Mouse (Mus musculus): ENCODE measurements around the gene Herc6. TPM values are rescaled to one million over a fixed set of nuclear protein-coding genes. Genes with fewer than 3 reads are reported as not detected.
"Not testable (repeated sequence)": the region's sequence is repeated elsewhere in the genome, so short reads cannot be mapped to it uniquely, and the experiment has no call there.

The Herc6 gene
- polyA plus RNA-seq, 1 experiment from 2014 or later, result 1.5 TPM

GRCm38 (mm10) chr6:57541737-57542335, 39.0 kb upstream of the Herc6 start:
- H3K27me3 ChIP-seq (replicated peaks), result no peaks in the 10 kb centered on the region
- no peak for ATAC-seq (ENCODE audit: low FRiP score)
- no peaks in the 10 kb centered on the region for H3K4me1 ChIP-seq
- H3K4me2 ChIP-seq, result no peak overlapping the region
- no peaks in the 10 kb centered on the region for H3K36me3 ChIP-seq
- H3K4me3 ChIP-seq (replicated peaks), result no peak overlapping the region
- 97% methylated on average over 1 of the region's 1 CpGs for WGBS
- no peaks in the 10 kb centered on the region for H3K9me3 ChIP-seq (replicated peaks)
- H3K9ac ChIP-seq (replicated peaks), result no peak overlapping the region
- H3K27ac ChIP-seq (replicated peaks), result no peak overlapping the region

DNA sequence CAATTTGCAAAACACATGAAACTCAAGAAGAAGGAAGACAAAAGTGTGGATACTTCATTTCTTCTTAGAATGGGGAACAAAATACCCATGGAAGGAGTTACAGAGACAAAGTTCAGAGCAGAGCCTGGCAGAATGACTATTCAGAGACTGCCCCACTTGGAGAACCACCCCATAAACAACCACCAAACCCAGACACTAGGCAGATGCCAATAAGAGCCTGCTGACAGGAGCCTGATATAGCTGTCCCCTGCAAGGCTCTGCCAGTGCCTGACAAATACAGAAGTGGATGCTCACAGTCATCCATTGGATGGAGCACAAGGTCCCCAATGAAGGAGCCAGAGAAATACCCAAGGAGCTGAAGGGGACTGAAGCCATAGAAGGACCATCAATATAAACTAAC, 37.2 kb upstream of the Herc6 start:
- not testable (repeated sequence) for H3K4me2 ChIP-seq; H3K27ac ChIP-seq (replicated peaks); H3K9ac ChIP-seq (replicated peaks); H3K4me1 ChIP-seq; H3K27me3 ChIP-seq (replicated peaks); H3K36me3 ChIP-seq; H3K9me3 ChIP-seq (replicated peaks); ATAC-seq (ENCODE audit: low FRiP score); H3K4me3 ChIP-seq (replicated peaks)

DNA sequence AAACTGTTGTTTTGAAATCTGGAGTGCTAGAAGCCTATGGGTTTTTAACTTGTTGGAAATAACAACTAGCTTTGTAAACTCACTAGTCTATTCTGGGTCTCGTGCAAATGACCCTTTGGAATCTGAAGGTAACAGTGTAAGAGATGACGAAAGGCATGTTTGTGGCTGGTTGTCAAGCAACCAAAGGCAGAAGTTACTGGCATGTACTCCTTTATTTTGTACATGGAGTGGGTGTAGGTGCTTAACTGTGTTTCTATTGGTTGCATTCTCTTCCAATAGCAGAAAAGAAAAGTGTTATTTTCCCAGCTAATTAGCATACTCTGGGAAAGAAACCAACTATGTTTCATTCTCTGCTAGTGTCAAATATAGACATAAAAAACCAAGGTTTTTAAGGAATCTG, 35.9 kb upstream of the Herc6 start:
- Histone ChIP-seq H3K36me3 (no peaks in the 10 kb centered on the region), H3K27me3 (replicated peaks) (no peaks in the 10 kb centered on the region), H3K9me3 (replicated peaks) (no peaks in the 10 kb centered on the region), H3K4me2 (no peak overlapping the region), H3K27ac (replicated peaks) (no peak overlapping the region), H3K9ac (replicated peaks) (no peak overlapping the region), H3K4me1 (no peaks in the 10 kb centered on the region), H3K4me3 (replicated peaks) (no peak overlapping the region)
- 0 out of 2 replicates have a peak, but pooled peaks have one; percentile 35 for ATAC-seq (ENCODE audit: low FRiP score)
- WGBS, result 54% methylated on average over 2 of the region's 2 CpGs

DNA sequence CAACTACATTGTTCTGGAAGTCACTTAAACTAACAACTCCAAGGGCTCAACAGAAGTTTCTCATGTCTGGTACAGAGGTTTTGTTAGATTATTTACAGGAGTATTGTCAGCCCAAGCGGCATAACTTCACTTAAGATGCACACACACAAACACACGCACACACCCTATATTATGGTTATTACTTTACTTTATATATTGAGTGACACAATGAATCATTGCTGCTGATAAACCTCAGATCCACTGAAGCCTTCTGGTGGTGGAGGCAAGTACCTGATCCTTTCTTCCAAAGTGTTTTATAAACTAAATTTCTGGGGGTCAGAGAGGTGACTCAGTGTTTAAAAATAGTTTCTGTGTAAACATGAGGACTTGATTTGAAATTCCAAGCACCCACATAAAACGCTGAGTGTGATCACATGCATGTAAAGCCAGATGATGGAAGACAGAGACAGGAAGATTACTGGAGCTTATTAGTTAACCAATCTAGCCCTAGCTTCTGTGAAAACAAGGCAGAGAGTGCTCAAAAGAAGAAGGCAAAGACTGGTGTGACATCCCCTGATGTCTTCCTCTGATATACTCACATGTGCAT, 29.5 kb upstream of the Herc6 start:
- no peaks in the 10 kb centered on the region for H3K9me3 ChIP-seq (replicated peaks)
- H3K4me3 ChIP-seq (replicated peaks), result no peak overlapping the region
- ATAC-seq (ENCODE audit: low FRiP score), result no peak
- WGBS, result 84% methylated on average over 3 of the region's 3 CpGs
- no peak overlapping the region for H3K4me2 ChIP-seq
- no peak overlapping the region for H3K27ac ChIP-seq (replicated peaks)
- no peaks in the 10 kb centered on the region for H3K27me3 ChIP-seq (replicated peaks)
- H3K36me3 ChIP-seq, result no peaks in the 10 kb centered on the region
- H3K9ac ChIP-seq (replicated peaks), result no peak overlapping the region
- no peaks in the 10 kb centered on the region for H3K4me1 ChIP-seq

DNA sequence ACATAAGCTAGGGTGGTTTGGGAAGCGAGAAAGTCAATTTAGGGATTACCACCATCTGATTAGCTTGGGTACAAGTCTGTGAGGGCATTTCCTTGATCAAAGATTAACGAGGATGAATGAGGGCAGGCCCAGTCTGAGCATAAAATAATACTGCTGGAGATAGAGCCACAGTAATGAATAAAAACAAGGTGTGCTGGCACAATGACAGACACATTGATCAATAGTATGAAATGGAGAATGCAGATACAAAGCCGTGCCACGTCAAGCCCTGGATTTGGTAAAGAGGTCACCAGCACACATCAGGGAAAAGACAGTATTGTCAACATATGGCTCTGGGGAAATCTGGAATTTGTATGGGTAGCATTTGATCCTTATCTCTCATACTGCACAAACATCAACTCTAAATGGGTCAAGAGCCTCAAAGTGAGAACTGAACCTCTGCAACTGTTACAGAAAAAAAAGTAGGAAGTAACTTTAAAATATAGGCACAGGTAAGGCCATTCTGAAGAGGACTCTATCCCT, 22.9 kb upstream of the Herc6 start:
- Histone ChIP-seq H3K9ac (replicated peaks) (no peak overlapping the region), H3K4me2 (no peak overlapping the region), H3K27ac (replicated peaks) (no peak overlapping the region), H3K27me3 (replicated peaks) (no peaks in the 10 kb centered on the region), H3K9me3 (replicated peaks) (no peaks in the 10 kb centered on the region), H3K36me3 (no peaks in the 10 kb centered on the region), H3K4me3 (replicated peaks) (no peak overlapping the region), H3K4me1 (no peaks in the 10 kb centered on the region)
- 80% methylated on average over 4 of the region's 4 CpGs for WGBS
- no peak for ATAC-seq (ENCODE audit: low FRiP score)

- no peak overlapping the region for H3K4me2 ChIP-seq
- no peaks in the 10 kb centered on the region for H3K27me3 ChIP-seq (replicated peaks)
- 88% methylated on average over 1 of the region's 1 CpGs for WGBS
- no peak overlapping the region for H3K4me3 ChIP-seq (replicated peaks)
- no peaks in the 10 kb centered on the region for H3K36me3 ChIP-seq
- no peaks in the 10 kb centered on the region for H3K9me3 ChIP-seq (replicated peaks)
- no peak for ATAC-seq (ENCODE audit: low FRiP score)
- no peaks in the 10 kb centered on the region for H3K4me1 ChIP-seq
- no peak overlapping the region for H3K9ac ChIP-seq (replicated peaks)
- H3K27ac ChIP-seq (replicated peaks), result no peak overlapping the region
These were observed 17.3 kb upstream of the Herc6 start for GRCm38 (mm10) chr6:57563454-57563853.

DNA sequence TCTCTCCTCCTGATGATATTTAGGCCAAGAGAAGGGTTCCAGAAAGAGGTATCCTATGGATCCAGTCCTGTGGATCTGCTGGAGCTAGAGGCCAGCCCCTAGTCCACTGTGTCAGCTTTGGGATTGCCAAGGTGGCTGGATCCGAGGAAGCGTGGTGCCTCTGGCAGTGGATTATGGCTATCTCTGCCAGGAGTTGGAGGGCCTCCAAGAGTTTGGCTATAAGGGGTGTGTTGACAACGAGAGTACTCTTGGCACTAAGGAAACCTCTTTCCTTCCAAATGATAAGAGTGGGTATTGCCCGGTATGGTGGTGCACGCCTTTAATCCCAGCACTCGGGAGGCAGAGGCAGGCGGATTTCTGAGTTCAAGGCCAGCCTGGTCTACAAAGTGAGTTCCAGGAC, 15.3 kb upstream of the Herc6 start:
- H3K4me1 ChIP-seq, result no peaks in the 10 kb centered on the region
- H3K36me3 ChIP-seq, result no peaks in the 10 kb centered on the region
- no peak overlapping the region for H3K9ac ChIP-seq (replicated peaks)
- no peaks in the 10 kb centered on the region for H3K27me3 ChIP-seq (replicated peaks)
- no peak for ATAC-seq (ENCODE audit: low FRiP score)
- 90% methylated on average over 7 of the region's 7 CpGs for WGBS
- no peak overlapping the region for H3K4me3 ChIP-seq (replicated peaks)
- H3K27ac ChIP-seq (replicated peaks), result no peak overlapping the region
- no peak overlapping the region for H3K4me2 ChIP-seq
- H3K9me3 ChIP-seq (replicated peaks), result no peaks in the 10 kb centered on the region

DNA sequence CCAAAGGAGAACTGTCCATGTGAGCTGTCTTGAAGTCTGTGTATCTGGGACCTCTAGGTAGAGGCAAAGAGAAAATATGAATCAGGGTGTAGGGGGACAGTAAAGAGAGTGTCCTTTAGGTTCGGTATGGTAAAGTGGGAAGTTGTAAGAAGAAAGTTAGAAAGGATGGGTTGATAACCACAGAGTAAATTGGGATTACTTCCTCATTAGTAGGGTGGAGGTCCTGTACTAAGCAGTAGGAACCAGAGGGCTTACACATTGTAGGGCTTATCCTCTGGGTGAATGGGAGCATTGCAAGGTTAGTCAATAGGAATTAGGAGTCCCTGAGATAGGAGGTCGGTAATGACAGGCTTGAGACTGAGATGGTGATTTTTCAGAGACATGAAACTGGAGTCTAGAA, 13.2 kb upstream of the Herc6 start:
- Histone ChIP-seq H3K27ac (replicated peaks) (no peak overlapping the region), H3K27me3 (replicated peaks) (no peaks in the 10 kb centered on the region), H3K9ac (replicated peaks) (no peak overlapping the region), H3K4me3 (replicated peaks) (no peak overlapping the region), H3K4me2 (no peak overlapping the region), H3K36me3 (no peaks in the 10 kb centered on the region), H3K9me3 (replicated peaks) (no peaks in the 10 kb centered on the region), H3K4me1 (no peaks in the 10 kb centered on the region)
- WGBS, result 88% methylated on average over 2 of the region's 2 CpGs
- no peak for ATAC-seq (ENCODE audit: low FRiP score)

GRCm38 (mm10) chr6:57570170-57570974, 10.4 kb upstream of the Herc6 start:
- WGBS, result 10% methylated on average over 6 of the region's 6 CpGs
- no peak overlapping the region for H3K9ac ChIP-seq (replicated peaks)
- no peaks in the 10 kb centered on the region for H3K9me3 ChIP-seq (replicated peaks)

DNA sequence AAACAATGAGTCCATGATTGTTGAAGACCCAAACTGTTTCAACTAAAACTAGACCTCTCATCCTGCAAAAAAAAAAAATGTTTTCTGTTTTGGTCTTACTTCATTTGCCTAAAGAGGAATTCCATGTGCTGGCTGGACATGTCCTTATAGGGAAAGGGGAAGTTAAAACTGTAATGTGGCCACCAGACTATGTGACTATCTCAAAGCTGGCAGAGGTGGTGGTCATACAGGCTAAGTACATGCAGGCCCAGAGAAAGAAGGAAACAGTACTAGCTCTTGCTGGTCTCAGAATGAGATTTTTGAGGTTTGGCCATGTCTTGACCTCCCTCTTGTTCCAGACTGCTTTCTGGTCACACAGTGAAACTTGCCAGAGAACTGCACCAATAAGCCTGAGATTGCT, 9.2 kb upstream of the Herc6 start:
- Histone ChIP-seq H3K9me3 (replicated peaks) (no peaks in the 10 kb centered on the region), H3K4me3 (replicated peaks) (no peak overlapping the region), H3K9ac (replicated peaks) (no peak overlapping the region), H3K27ac (replicated peaks) (no peak overlapping the region), H3K36me3 (no peaks in the 10 kb centered on the region), H3K4me2 (no peak overlapping the region), H3K4me1 (no peaks in the 10 kb centered on the region), H3K27me3 (replicated peaks) (no peaks in the 10 kb centered on the region)
- no peak for ATAC-seq (ENCODE audit: low FRiP score)

More at GRCm38 (mm10) chr6:57570170-57570974, 10.4 kb upstream of the Herc6 start:
- Histone ChIP-seq H3K4me2 (no peak overlapping the region), H3K27me3 (replicated peaks) (no peaks in the 10 kb centered on the region), H3K27ac (replicated peaks) (no peak overlapping the region), H3K4me1 (no peaks in the 10 kb centered on the region), H3K4me3 (replicated peaks) (no peak overlapping the region), H3K36me3 (no peaks in the 10 kb centered on the region)
- peak; percentile 74 for ATAC-seq (ENCODE audit: low FRiP score)

DNA sequence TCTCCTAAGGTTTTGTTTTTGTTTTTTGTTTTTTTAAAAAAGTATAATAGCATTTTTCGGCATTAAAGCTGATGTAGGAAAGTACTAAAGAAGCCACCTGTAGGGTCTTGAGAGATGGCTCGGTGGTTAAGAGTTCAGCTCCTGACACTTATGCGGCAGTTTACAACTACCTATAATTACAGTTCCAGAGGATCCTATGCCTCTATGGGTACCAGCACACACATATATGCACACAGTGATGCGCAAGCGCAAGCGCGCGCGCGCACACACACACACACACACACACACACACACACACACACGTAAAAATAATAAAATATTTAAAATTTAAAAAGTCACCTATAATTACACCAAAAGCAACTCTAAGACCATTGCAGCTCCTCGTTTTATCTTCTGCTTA, 795 bp downstream of the Herc6 start:
- no peaks in the 10 kb centered on the region for H3K4me1 ChIP-seq
- no peaks in the 10 kb centered on the region for H3K9me3 ChIP-seq (replicated peaks)
- H3K27ac ChIP-seq (replicated peaks), result no peak overlapping the region
- no peaks in the 10 kb centered on the region for H3K36me3 ChIP-seq
- WGBS, result 89% methylated on average over 12 of the region's 12 CpGs
- no peak for ATAC-seq (ENCODE audit: low FRiP score)
- peak overlapping the region; percentile 35 for H3K4me3 ChIP-seq (replicated peaks)
- no peaks in the 10 kb centered on the region for H3K27me3 ChIP-seq (replicated peaks)
- no peak overlapping the region for H3K9ac ChIP-seq (replicated peaks)
- peak overlapping the region; percentile 57 for H3K4me2 ChIP-seq

- no peak overlapping the region for H3K4me3 ChIP-seq (replicated peaks)
- H3K9ac ChIP-seq (replicated peaks), result no peak overlapping the region
- H3K4me2 ChIP-seq, result no peak overlapping the region
- H3K27ac ChIP-seq (replicated peaks), result no peak overlapping the region
- no peaks in the 10 kb centered on the region for H3K27me3 ChIP-seq (replicated peaks)
- H3K4me1 ChIP-seq, result no peaks in the 10 kb centered on the region
- no peaks in the 10 kb centered on the region for H3K36me3 ChIP-seq
- H3K9me3 ChIP-seq (replicated peaks), result no peaks in the 10 kb centered on the region
- no peak for ATAC-seq (ENCODE audit: low FRiP score)
- 83% methylated on average over 4 of the region's 4 CpGs for WGBS
These were observed 1.6 kb downstream of the Herc6 start for GRCm38 (mm10) chr6:57582356-57582755.

Data from neural tube, embryonic 15.5 days (tissue).